Mouse (Mus musculus) gastrocnemius, postnatal 14 days (tissue): Measurements from ENCODE around the gene Il7r. TPM values are rescaled to one million over a fixed set of nuclear protein-coding genes. Genes with fewer than 3 reads are reported as not detected.

Source experiments
- DNase-seq: peaks from one replicate; pipeline ENCODE4 v3.0.0; 2021; ENCODE audit warnings: mixed read lengths
- intact Hi-C: fragments of 180-260 bp; cut with DNase I; formaldehyde crosslinking; loops from one replicate; pipeline ENCODE4 v1.15.1; 2025; ENCODE audit warnings: low total_unique reads
- total RNA-seq, 2 experiments: library from RNA; stranded (reverse); gene quantifications; 2 replicates each; pipeline ENCODE4 v1.2.3; 2021

Gene Il7r
- total RNA-seq, 2 experiments from 2014 or later, result 0.25 to 0.35 TPM

DNA sequence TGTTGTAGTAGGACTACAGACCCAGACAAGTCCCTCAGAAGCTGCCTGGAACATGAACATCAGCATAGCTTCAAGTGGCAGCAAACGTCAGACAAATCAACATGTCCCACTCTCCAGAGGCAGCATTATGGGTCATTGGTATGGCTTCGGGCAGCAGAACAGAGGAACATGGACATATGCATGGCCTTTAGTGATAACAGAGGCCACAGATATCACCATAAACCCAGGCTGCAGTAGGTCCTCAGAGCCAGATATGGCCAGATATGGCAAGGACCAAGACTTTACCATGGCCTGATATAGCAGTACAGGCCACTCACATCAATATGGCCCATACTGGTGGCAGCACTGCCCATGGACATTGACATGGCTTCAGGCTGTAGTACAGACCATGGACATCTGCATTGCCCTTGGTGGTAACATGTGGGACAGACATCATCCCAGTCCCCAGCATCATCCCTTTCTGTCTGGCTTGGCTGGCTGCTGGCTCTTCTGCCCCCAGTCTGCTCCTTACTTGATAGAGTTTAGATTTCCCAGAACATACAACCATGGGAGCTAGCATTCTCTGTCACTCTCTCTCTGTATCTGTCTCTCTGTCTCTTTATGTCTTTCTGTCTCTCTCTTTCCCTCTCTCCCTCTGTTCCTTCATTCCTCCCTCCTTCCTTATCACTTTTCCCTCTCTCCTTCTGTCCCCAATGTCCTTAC is 40.4 kb downstream of the Il7r start:
- intact Hi-C loops, result no loop called here
- DNase-seq, result no peak

GRCm38 (mm10) chr15:9473188-9473587 is 56.8 kb downstream of the Il7r start:
- intact Hi-C loops, result no loop called here
- no peak for DNase-seq

DNA sequence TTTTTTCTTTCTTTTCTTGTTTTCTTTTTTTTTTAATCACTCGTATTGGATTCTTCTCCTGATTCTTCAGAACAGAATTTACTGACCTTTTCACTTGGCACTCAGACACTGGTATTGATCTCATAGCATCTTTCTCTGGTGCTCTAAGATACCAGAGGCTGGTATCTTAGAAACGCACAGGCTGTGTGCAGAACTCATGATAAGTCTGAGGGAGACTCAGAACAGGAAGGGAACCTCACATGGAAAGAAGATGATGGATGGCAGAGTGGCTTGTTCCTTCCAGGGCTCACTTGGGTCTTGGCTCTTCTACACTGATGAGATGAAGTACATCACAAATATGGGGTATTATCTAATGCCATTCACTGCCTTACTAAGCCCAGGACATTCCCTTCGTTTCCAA is 57.4 kb downstream of the Il7r start:
- intact Hi-C loops, result no loop called here
- DNase-seq, result no peak

- intact Hi-C loops, result no loop called here
- DNase-seq, result no peak
Measured at GRCm38 (mm10) chr15:9472167-9472566, 57.8 kb downstream of the Il7r start.

- intact Hi-C loops, result no loop called here
- no peak for DNase-seq
Measured at GRCm38 (mm10) chr15:9471053-9471685, 58.8 kb downstream of the Il7r start.

DNA sequence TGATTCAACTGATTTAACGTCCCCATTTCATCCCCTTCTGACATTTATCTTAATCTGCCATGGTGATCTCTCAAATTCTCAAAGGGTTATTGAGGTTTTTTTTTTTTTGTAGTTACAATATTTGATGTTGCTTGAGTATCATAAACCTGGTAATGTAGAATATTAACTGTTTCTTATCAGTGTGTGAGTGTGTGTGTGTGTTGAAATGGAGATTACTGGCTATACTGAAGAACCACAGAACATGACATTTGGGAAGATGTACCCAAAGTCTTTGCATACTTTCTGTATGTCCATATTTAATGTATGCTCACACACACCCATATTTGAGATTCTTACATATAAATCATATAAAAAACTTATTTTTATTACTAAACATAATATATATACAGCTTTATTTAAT is 65.9 kb downstream of the Il7r start:
- intact Hi-C loops, result no loop called here
- DNase-seq, result no peak

DNA sequence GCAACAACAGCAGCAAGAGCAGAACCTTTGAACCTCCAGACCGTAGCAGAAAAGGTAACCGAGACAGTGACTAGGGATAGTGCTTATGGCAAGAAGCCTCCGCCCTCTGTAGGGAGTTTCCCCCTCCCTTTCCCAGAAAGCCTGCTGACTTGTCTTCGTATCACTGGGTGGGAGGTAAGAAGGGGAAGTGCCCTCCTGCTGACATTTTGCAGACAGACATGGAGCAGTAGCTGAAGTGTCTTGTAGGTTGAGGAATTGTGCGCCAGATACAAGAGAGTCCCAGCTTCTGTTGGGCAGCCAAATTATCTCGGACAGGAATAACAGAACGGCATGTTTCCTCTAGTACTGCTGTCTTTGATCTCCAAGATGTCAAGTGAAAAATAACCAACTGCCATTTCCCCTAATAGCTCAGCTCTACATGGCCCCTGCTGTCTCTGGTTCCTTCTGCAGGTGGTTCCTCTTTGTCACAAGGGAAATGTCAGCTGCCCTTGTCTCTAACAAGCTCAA is 66.4 kb downstream of the Il7r start:
- no peak for DNase-seq
- intact Hi-C loops, result no loop called here

Other genes starting within 250 kb of the Il7r start
- gene Ugt3a2, start 194.6 kb downstream of the Il7r start, total RNA-seq, result not detected
- gene Capsl, start 94.1 kb downstream of the Il7r start, total RNA-seq, result not detected
- gene Spef2, start 218.7 kb upstream of the Il7r start, total RNA-seq, result under 1 TPM in 1 of 2 experiments, not detected in 1; 0.09 TPM